Mouse (Mus musculus): ENCODE measurements at regions not wholly inside any gene's neighbourhood (a gene's known extent, or its start where the extent isn't known, plus 50 kb on each side); places are given as distances from the start of the nearest gene placed in this dataset.
"Not testable (repeated sequence)": the region's sequence is repeated elsewhere in the genome, so short reads cannot be mapped to it uniquely, and the experiment has no call there.

DNA sequence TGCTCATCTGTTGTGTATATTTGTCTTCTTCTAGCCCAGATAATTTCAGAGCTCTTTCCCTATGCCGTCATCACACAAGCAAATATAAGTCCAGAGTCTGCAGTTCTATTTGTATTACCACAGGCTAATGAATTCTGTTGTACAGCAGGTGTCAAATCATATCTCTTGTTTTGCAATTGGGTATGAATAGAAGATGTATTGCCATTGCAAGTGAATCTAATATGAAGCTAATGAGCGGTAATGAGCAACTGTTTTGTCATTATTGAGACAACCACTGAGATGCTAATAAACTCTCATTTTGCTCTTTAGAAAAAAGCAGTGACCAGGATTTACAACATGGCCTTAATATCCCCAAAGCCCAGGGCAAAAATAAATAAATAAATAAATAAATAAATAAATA is 73.5 kb upstream of the Vrk2 start:
- intact Hi-C loops (cut with DNase I) = no loop called here
- Histone ChIP-seq H3K4me1 (ENCODE audit: control insufficient read depth, insufficient read depth, low read length) (no peaks in the 10 kb centered on the region), H3K4me3 (no peak overlapping the region), H3K27me3 (ENCODE audit: control insufficient read depth, insufficient read depth, low read length) (no peaks in the 10 kb centered on the region), H3K36me3 (ENCODE audit: control insufficient read depth, insufficient read depth, low read length) (no peaks in the 10 kb centered on the region), H3K79me2 (replicated peaks; ENCODE audit: control insufficient read depth, insufficient read depth, low read length) (no peaks in the 10 kb centered on the region), H3K27ac (no peak overlapping the region), H3K9ac (ENCODE audit: low read depth, low read length) (no peak overlapping the region)
- no peak for DNase-seq
- TF ChIP-seq EP300 (IDR thresholded peaks at IDR 0.05; ENCODE audit: insufficient read depth, low read depth, low read length) (no peak), CTCF (IDR thresholded peaks at IDR 0.05) (no peak), POLR2A (IDR thresholded peaks at IDR 0.05; ENCODE audit: insufficient read depth, low read depth, low read length) (no peak)
- WGBS = 93% methylated on average over 2 of the region's 2 CpGs

DNA sequence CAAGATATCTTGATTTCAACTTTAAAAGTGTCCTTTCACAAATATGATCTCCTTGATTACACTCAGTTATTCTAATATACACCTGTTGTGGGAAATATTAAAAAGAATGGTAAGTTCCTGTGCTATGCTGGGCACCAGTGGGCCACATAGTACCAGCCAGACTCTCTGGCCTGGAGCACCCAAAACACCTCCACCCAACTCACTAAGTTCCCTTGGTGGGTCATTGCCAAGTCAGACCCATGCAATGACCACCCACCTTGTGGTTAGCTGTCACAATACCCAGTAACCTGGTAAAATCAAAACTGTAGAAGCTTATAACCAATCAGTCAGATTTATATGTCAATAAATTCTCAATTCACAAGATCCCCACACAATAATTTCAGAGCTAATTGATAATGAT is 67.1 kb upstream of the Vrk2 start:
- TF ChIP-seq POLR2A (IDR thresholded peaks at IDR 0.05; ENCODE audit: insufficient read depth, low read depth, low read length) (no peak), CTCF (IDR thresholded peaks at IDR 0.05) (no peak)
- intact Hi-C loops (cut with DNase I) = no loop called here
- H3K4me1 ChIP-seq (ENCODE audit: control insufficient read depth, insufficient read depth, low read length) = no peaks in the 10 kb centered on the region
- DNase-seq = no peak
- no peaks in the 10 kb centered on the region for H3K36me3 ChIP-seq (ENCODE audit: control insufficient read depth, insufficient read depth, low read length)
- H3K4me3 ChIP-seq = no peak overlapping the region
- H3K79me2 ChIP-seq (replicated peaks; ENCODE audit: control insufficient read depth, insufficient read depth, low read length) = no peaks in the 10 kb centered on the region
- H3K9ac ChIP-seq (ENCODE audit: low read depth, low read length) = no peak overlapping the region
- no peaks in the 10 kb centered on the region for H3K27me3 ChIP-seq (ENCODE audit: control insufficient read depth, insufficient read depth, low read length)
- H3K27ac ChIP-seq = no peak overlapping the region

DNA sequence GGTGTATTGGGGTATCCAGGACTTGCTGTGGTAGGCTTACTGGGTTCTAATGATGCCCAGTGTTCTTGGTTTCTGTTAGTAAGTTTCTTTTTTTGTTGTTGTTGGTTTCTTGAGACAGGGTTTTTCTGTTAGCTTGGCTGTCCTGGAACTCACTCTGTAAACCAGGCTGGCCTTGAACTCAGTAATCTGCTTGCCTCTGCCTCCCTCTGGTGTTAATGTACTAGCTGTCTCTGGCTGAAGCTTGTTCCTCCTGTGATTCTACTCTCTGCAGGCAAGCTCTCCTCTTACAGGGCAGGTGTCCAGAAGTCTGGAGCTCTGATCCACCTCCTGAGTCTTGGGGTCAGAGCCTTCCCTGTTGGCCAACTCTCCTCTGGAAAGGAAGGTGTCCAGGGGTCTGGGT is 55.4 kb upstream of the Vrk2 start:
- H3K27me3 ChIP-seq (ENCODE audit: control insufficient read depth, insufficient read depth, low read length); DNase-seq; H3K27ac ChIP-seq; H3K79me2 ChIP-seq (replicated peaks; ENCODE audit: control insufficient read depth, insufficient read depth, low read length); intact Hi-C loops (cut with DNase I); H3K36me3 ChIP-seq (ENCODE audit: control insufficient read depth, insufficient read depth, low read length); H3K9ac ChIP-seq (ENCODE audit: low read depth, low read length); H3K4me3 ChIP-seq; H3K4me1 ChIP-seq (ENCODE audit: control insufficient read depth, insufficient read depth, low read length): not testable (repeated sequence)
